Comparison of ENCODE assay signal across 10 mouse cellular contexts in genomic region chr10:23015935-23016694, GRCm38 (mm10).
DNase-seq lines count a peak whose midpoint lies in the region; ATAC-seq lines count a peak whose summit lies in the region.
"Had no signal": no experiment of that assay in that cellular context is flagged by ENCODE, and none has a peak within 500 bp of the region (broad histone marks: within the 10 kb centered on the region; RNA-seq: fewer than 3 reads in every experiment).

No protein-coding gene starts in this region.

- H3K4me2 ChIP-seq in hindbrain, embryonic 12.5 days (replicated peaks): no peak overlapping the region

- H3K4me3 ChIP-seq in hindbrain, embryonic 12.5 days: no peak overlapping the region

- DNase-seq in kidney, adult 9 months: peak; percentile 17
- no peak for DNase-seq in kidney, adult 11 months
- DNase-seq in lung, postnatal 10 days: peak; percentile 38
- DNase-seq in retina, postnatal 1 day: peak; percentile 38
- DNase-seq in frontal cortex, adult 2 months (ENCODE audit: extremely low spot score in 1 of 2, low spot score in 1 of 2): no peak
- DNase-seq in right cerebral cortex, adult 2 months (ENCODE audit: low spot score in 2 of 2): no peak
- DNase-seq: cerebellum, adult 11 months; thymus, postnatal 36 days had no signal

- peak; percentile 81 for ATAC-seq in hindbrain, embryonic 12.5 days (ENCODE audit: low FRiP score)
- no peak for ATAC-seq in megakaryocyte progenitor cell, adult 5-6 weeks (replicated peaks; ENCODE audit: poor library complexity)

- no peaks in the 10 kb centered on the region for H3K9me3 ChIP-seq in hindbrain, embryonic 12.5 days (replicated peaks)

- H3K27me3 ChIP-seq in hindbrain, embryonic 12.5 days: no peaks in the 10 kb centered on the region

- H3K4me1 ChIP-seq in hindbrain, embryonic 12.5 days: peaks cover 3% of the 10 kb centered on the region

- WGBS in hindbrain, embryonic 12.5 days: 48% methylated on average over 3 of the region's 3 CpGs

- H3K27ac ChIP-seq in hindbrain, embryonic 12.5 days: peak overlapping the region; percentile 40

- H3K36me3 ChIP-seq in hindbrain, embryonic 12.5 days: no peaks in the 10 kb centered on the region

- H3K9ac ChIP-seq in hindbrain, embryonic 12.5 days: no peak overlapping the region

Comparison
In these comparisons a context has a peak if more than half of its experiments do, and no peak if none do; other contexts are left out.
1. DNase-seq: peak in kidney, adult 9 months (single experiment), lung, postnatal 10 days (single experiment) and retina, postnatal 1 day (single experiment); none in kidney, adult 11 months (single experiment), frontal cortex, adult 2 months (0 of 2) and right cerebral cortex, adult 2 months (0 of 2).